Mouse (Mus musculus) MEL-GATA-1-ER (cell line): ENCODE results near the gene Hdac5.

ENCODE experiments used
- DNase-seq: peaks from one replicate; pipeline ENCODE4 v3.0.0-alpha.2; 2012; ENCODE audit warnings: low read depth; ENCODE audit errors: extremely low read depth

The Hdac5 gene

DNA sequence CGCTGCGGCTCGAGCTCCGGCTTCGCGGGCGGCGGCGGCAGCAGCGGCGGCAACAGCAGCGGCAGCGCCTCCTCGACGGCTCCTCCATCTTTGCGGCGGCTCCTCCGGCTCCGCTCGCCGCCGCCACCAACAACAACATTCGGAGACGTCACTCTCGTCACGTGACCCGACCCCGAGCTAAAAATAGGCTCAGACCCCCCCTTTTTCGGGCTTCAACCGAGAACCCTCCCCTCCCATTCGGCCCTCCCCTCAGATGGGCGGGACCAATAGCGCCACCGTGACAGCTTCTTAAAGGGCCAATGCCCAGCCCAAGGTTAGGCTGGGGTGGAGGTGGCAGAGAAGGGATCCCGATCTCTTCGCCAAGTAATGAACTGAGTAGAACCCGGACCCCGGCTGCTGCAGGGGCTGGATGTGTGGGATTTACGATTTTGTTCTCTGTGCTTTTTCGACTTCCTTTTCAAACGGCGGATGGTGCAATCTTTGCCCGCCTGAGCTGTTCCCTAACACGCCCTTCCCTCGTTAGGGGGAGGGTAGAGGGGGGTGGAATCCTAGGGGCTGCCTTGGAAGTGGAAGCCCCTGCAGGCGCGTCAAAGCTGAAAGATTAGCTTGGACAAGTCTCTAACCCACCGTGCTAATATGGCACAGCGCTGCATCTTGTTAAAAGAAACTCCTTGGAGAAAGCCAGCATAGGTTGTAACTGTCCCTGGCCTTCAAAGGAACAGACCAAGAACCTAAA lies at the start of gene Hdac5:
Hdac5 (minus strand) TSS at position 161 of the 736 bp plus-strand sequence.
- peak; percentile 90 for DNase-seq

DNA sequence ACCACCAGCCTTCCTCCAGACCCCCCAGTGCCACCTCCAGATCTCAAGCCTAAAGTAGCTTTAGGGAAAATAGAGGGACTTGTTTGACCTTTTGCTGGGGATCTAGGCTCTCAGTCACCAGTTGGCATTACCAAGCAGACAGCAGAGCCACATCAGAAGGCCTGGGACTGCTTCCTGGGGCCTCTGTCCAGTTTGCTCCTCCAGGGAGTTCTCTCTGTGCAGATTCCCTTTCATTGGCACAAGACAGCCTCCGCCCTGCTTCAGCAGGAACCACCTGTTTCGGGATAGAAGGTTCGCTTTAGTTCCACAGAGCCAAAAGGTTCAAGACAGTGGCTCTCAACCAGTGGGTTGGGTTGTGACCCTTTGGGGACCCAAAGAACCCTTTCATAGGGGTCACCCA lies 49.6 kb upstream of the Hdac5 start:
- DNase-seq, result no peak

DNA sequence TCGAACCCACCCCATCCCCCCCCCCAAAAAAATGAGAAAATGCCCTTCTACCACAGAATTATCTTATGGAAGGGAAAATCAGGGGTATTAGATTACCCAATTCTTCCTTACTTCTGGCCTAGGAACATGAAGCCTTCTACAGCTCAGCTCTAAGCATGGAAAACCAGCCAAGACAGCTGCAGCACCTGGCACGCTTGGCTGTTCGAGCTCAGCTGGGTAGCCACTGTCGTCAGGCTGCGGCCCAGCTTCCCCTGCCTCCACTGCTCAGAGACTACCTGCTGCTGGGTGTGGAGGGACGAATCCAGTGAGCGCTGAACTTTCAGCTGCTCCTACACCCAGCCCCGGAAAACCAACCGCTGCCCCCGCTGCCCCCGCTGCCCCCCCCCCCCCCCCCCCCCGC lies 47.8 kb upstream of the Hdac5 start:
- DNase-seq, result no peak

GRCm38 (mm10) chr11:102276411-102276915 lies 46.5 kb upstream of the Hdac5 start:
- no peak for DNase-seq

GRCm38 (mm10) chr11:102268520-102269244 lies 38.7 kb upstream of the Hdac5 start, which contains the start of gene Asb16:
Gene Asb16 (plus strand): TSS chr11:102268743.
- no peak for DNase-seq

- peak; percentile 27 for DNase-seq
Measured at GRCm38 (mm10) chr11:102267480-102267879, 37.5 kb upstream of the Hdac5 start.

GRCm38 (mm10) chr11:102266631-102267355 lies 36.8 kb upstream of the Hdac5 start:
- no peak for DNase-seq

DNA sequence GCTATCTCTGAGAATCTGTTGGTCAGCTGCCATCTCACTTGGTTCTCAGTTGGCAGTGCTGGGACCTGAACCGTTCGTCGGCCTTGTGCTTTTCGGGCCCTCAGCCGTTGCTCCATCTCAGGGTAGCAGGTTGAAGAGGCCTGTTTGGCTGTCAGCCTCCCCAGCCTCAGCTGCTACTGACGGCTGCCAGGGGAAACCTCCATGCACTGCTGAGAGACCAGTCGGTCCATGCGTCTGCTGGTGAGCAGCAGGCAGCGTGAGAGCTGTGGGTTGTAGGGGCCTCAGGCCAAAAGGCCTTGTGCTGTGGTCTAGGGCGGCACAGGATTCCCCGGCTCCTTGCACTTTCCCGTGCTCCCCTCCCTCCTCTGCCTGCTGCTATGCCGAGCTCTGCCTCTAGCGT lies 35.9 kb upstream of the Hdac5 start:
- no peak for DNase-seq

DNA sequence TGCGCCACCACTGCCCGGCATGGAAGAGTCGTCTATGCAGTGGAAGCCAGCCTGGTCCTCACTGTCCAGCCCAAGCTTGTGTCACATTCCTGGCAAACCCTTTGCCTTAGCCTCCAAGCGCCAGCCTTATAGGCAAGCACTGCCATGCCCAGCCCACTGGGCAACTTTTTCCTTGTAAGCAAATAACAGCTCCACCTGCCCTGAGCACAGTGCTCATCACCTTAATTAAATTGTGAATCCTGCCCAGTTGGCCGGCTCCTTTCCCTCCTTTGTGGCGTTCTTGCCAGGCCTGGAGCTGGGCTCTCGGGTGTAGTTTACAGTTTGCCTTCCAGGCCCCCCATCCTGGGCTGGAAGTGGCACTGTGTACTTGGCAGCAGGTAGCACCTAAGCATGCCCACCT lies 33.2 kb upstream of the Hdac5 start:
- DNase-seq, result no peak

DNA sequence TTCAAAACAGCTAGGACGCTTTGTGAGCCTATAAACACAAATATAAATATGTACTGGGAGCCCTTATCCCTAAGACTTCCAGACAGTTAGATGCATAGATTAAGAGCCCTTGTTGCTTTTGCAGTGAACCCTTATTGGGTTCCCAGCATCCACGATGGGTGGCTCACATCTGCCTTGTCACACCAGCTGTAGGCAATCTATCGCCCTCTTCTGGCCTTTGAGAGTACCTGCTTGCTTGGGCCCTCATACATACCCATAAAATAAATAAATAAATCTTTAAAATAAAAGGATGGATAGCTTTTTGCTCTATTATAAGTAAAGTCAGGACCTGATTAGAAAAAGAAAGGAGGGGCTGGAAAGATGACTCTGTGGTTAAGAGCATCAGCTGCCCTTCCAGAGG lies 28.6 kb upstream of the Hdac5 start:
- DNase-seq, result no peak

GRCm38 (mm10) chr11:102258095-102258494 lies 28.1 kb upstream of the Hdac5 start:
- no peak for DNase-seq

DNA sequence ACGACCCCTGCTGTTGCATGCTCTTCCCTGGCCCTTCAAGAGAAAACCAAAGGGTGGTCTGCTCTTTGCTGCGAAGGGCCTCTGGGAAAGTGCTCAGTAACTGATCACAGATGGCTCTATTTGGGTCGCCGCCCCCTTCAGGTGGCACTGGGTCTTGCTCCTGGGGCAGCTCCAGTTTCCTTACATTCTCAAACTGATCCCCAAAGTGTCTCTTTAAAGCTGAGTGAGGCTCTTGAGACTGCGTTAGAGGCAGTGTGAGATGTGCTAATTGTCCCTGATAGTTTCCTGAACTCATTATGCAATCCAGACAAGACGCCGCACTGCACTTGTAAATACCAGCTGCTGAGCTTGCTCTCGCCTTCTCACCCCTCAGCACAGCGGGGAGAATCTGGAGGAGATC lies 27.5 kb upstream of the Hdac5 start:
- no peak for DNase-seq

GRCm38 (mm10) chr11:102249351-102250090 lies 19.6 kb upstream of the Hdac5 start:
- DNase-seq, result no peak

DNA sequence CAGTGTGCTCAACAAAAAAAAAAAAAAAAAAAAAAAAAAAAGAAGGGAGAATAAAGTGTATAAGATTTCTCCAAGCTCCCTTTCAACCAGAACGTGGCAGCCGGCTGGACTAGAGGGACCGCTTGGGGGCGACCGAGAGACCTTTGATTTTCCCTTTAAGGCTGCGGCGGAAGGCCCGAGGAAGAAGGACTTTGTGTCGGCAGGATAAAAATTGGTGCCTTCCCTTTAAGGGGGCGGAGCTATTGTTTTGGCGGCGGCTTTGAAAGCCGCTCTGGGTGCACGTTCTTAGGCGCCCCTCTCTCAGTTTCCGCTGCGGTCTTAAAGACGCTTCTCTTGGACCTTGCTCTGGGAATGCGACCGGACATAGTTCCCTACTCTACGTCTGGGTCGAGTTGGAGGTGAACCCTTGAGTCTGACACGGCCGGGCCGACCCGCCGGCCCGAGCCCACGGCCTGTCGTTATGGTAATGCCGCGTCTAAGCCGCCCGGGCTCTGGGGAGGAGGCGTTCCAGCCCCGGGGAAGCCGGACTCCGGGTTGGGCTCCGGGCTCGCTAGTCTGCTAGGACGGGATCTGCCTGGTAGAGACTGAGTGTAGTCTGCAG lies 18.8 kb upstream of the Hdac5 start, which contains the start of gene BC030867:
BC030867 (plus strand) TSS at position 253 of the 601 bp plus-strand sequence.
- DNase-seq, result peak; percentile 85

DNA sequence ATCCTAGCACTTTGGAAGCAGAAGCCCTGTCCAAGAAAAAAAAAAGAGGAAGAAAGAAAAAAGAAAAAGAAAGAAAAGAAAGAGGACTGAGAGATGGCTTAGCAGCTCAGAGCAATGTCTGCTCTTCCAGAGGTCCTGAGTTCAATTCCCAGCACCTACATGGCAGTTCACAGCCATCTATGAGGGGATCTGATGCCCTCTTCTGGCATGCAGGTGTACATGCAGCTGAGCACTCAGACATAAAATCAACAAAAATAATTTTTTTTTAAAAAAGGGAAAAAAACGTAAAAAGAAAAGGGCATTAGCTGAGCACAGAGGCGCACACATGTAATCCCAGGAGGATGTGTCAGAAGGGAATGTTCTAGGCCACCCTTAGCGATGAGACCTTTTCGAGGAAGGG lies 16.9 kb upstream of the Hdac5 start:
- no peak for DNase-seq

DNA sequence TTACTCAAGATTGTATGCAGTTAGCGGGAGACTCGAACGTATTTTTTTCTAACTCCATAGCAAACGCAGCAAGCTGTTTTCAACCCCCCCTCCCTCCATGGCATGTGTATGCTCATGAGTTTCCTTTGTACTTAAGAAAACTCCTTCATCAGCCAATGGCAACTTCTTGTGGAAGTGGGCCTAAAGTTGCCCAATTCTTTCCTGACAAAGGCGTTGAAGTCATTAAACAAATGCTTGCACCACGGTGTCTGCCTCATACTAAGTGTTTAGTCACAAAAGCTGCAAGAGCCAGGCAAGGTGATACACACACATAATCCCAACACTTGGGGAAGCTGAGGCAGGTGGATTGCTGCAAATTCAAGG lies 16.3 kb upstream of the Hdac5 start:
- no peak for DNase-seq

- no peak for DNase-seq
Measured at GRCm38 (mm10) chr11:102245581-102246272, 15.8 kb upstream of the Hdac5 start.

GRCm38 (mm10) chr11:102244926-102245449 lies 15.0 kb upstream of the Hdac5 start:
- peak; percentile 69 for DNase-seq

- DNase-seq, result no peak
Measured at GRCm38 (mm10) chr11:102241874-102242273, 11.9 kb upstream of the Hdac5 start.

GRCm38 (mm10) chr11:102241246-102241645 lies 11.3 kb upstream of the Hdac5 start:
- DNase-seq, result no peak
